Mouse (Mus musculus) small intestine, adult 2 months (tissue): ENCODE results near the gene Szt2.

Source experiments
- CTCF ChIP-seq: fragments of 200-500 bp; IDR thresholded peaks from 2 replicates; pipeline ENCODE4 v1.5.1; 2012; ENCODE audit warnings: low read depth, mild to moderate bottlenecking, control low read depth, inconsistent platforms, low read length, moderate library complexity, mixed read lengths; ENCODE audit not compliant: insufficient replicate concordance, insufficient read length; ENCODE audit errors: extremely low read depth
- POLR2A ChIP-seq: fragments of 200-500 bp; IDR thresholded peaks from 2 replicates; pipeline ENCODE4 v1.6.1; 2012; ENCODE audit warnings: low read depth, mild to moderate bottlenecking, control low read depth, inconsistent platforms, low read length, moderate library complexity

DNA sequence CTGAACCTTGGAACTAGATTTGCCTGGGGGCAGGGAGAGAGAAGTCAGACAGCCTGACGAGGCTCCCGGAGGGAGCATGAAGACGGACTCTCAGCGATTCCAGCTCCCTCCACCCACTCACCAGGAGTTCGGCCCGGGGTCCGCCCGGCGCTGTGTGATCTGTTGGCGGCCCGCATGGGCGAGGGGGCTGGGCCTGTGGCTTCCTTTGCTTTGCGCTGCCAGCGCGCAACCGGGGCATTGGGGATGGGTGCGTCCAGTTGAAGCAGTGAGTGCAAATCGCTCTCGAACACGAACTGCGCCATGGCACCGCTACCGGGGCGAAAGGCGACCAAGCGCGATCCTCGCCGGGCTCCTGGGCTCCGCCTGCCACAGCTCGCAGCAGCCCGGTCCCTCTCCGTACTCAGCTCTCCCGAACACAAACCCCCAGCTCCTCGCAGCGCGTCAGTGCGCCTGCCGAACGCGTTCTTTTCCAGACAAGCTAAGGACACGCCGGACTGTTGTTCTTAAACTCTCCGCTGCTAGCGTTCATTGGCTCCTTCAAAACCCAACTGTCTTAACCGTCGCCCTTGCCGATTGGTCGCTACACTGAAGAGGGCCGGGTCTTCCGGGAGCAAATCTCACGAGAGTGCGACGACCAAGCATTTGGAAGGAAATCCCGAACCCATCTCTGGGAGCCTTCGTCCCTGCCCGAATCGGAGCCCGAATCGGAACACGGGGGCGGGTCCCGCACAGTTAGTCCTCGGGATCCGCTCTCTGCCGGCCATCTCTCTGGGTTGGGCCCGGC is 27.9 kb upstream of the Szt2 start, which contains the start of gene Cdc20:
- TF ChIP-seq POLR2A (peak; percentile 67; the same call in 1 of the 2 replicates), CTCF (no peak)
